Mouse (Mus musculus): ENCODE data around the gene Cacna1c.

Gene Cacna1c

DNA sequence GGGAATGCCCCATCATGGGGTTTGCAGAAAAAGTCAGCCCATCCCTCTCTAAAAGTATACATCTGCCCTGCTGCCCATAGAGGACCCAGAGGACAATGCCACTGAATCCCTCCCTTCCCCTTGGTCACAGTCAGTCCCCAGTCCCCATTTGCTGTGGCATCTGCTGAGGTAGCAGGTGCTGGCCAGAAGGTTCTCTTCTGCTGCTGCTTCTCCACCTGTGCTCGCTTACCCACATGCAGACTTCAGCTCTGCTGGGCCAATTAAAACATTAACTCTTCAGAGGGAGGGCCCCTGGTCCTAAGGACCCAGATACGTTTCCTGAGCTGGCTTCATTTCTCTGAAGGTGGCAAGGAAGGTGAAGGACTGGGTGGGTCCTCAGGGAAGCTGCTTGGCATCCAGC lies 272.3 kb downstream of the Cacna1c start:
- no peak for DNase-seq (ENCODE audit: low read depth, low spot score)

DNA sequence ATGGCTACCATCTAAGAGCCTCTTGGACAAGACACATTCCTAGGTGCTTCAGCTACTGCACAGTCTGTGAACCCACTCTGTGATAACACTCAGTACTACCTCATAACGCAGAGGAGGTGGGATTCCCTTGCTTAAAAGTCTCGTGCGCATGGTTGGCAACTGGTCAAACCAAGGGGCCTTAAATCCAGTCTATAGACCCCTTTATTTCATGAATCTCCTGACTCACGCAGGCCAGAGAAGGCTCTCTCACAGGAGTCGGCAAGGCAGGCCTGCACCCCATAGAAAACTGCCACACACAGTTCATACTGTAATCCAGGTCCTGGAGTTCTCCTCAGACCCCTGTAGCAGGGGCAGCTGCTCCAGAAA lies 273.0 kb downstream of the Cacna1c start:
- no peak for DNase-seq (ENCODE audit: low read depth, low spot score)

DNA sequence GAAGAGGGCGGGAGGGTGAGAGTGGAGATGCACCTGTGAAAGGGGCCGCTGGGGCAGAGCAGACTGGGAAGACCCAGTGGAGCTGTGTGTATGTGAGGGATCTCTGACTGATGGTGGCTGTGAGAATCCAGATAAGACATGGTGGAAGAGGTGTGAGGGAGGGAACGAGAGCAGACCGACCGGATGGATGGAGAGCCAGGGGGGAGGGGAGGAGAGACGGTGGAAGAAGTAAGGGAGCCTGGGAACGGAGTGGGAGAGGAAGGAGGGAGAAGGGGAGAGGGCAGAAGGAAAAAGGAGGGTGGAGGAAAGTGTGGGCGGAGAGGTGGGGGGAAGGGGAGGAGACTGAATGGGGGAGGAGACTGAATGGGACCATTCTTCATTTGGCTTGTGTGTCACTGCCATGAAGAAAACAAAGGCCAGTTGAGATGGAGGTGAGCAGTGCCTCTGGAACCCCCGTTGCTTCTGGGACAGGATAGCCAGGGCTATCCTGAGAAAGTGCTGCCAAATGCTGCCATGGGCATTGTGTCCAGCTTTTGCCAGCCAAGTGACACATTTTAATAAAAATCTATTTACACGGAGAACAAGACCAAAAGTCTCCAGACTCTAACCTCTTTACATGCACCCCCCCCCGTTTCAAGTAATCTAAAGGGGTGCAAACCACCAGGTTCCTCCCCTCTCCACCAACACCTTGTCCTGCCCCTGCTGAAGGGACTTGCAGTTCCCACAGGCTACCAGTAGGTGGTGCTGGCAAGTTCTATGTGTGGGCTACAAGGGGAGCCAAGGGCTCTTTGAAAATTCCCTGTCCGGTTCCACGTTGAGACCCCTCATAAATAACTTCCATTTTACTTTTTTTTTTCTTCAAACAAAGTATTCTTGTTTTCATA lies 273.6 kb downstream of the Cacna1c start:
- DNase-seq (ENCODE audit: low read depth, low spot score): peak; percentile 38

DNA sequence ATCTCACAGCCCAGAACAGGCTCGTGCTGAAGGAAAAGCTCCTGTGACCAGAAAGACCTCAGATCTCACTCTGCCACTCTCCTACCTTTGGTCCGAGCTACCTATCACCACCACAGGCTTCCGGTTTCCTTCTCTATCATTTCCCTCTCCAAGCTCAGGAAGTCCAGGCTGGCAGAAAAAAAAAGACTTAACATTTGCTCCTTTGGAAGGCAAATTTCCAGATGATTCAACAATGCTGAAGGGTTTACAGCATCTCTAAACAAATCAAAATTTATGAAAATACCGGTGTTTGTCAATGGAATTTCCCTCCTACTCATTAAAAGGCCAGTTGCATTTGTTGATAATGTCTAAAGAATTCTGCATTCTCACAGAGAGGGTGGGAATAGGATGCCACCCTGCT lies 288.0 kb downstream of the Cacna1c start:
- DNase-seq (ENCODE audit: low read depth, low spot score): no peak

DNA sequence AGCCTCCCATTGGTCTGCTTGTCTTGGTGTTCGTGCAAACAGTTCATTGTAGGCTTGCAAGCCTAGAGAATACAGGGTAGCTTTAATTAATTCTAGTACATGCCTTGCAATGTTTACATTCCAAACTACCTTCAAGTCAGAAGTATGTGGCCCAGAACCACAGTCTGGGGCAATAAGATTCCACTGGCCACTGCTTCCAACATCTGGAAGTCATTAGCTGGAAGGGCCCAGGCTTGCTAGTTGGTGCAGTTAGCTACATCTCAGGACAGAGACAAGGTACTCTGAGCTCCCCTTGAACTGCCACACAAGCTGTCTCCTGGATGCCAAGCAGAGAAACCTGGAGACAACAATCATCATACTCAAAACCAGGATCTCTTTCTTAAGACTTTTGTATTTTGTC lies 288.5 kb downstream of the Cacna1c start:
- DNase-seq (ENCODE audit: low read depth, low spot score): no peak

DNA sequence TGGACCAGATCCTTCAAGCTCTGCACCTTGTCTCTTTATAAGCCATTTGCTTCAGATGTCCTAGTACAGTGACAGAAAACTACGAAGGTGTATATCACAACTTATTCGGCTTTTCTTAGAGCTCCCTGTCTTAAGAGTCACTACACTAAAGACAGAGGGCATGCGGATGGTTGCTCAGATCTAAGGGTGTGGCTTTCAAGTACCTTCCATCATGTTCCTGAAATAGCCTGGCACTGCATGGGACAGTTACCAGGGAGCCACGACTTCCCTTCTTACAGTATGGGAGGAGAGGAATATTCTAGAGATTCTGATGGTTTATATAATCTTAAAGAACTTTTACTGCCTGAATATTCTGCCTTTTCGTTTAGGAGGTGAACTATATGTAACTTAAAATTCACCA lies 289.3 kb downstream of the Cacna1c start:
- no peak for DNase-seq (ENCODE audit: low read depth, low spot score)

DNA sequence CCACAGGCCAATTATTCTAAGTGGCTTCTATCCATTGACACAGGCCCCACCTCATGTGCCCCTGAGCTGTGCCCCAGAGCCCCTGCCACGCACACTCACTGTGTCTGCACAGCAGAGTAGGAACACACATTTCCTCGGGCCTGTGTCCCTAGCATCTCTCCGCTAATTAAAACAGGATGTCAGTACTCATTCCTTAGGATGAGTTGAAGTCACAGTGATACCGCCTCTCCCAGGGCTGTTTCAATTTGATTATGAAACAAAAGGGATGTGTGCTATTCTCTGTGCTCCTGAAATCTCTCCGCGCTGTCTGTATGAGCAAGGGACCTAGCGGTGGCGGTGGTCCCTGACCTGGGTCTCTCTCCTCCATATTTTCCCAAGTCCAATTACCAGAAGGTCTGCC lies 296.5 kb downstream of the Cacna1c start:
- no peak for DNase-seq (ENCODE audit: low read depth, low spot score)

DNA sequence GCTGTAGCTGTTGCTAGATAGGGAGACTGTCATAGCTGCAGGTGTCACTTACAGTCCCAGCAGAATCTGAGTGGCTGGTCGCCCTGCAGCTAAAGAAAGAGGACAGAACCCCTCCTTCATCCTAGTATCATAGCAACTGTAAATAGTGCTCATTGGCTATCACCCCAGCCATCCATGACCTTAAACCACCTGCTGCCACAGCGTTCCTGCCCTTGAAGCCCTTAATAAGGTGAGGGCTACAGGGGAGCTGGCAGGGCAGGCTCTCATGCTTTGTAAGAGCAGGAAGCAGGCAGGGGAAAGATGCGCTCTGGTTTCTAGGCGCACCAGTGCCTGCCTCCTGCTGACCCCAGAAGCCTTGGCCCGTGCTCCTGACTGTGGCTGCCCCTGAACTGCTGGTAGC lies 299.1 kb downstream of the Cacna1c start:
- no peak for DNase-seq (ENCODE audit: low read depth, low spot score)

DNA sequence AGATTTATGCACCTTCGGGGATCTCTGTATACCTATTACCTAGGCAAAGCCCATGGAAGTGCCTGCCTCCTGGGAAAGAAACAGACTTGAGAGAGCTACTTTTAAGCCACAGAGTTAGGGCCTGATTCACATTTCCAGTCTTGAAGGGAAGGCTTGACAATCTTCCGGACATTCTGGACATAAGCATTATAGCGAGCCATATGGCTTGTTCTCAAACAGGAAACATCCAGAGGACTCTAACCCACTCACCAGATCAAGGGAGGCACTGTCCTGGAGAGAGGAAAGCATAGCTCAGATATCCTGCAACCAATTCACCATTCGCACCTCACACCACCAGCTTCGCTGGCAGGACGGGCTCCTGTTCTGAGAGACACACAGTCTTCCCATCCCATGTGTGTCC lies 302.2 kb downstream of the Cacna1c start:
- DNase-seq (ENCODE audit: low read depth, low spot score): no peak

DNA sequence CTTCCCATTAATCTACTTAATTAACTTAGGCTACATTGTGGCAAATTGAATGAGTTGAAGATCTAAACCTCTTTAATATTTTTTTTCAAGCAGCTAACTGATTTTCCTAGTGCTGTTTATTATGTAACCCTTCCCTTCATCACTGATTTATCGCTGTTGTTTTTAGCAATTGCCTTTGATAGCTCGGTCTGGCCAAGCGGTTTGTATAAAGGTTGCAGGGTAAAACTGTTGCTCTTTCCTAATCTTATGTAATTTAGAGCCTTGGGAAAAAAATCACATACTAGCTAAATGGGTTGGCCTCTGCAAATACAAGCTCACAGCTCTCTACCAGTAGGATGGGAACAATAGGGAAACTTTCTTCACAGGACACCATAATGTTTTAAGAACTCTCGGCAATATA lies 306.8 kb downstream of the Cacna1c start:
- DNase-seq (ENCODE audit: low read depth, low spot score): no peak

DNA sequence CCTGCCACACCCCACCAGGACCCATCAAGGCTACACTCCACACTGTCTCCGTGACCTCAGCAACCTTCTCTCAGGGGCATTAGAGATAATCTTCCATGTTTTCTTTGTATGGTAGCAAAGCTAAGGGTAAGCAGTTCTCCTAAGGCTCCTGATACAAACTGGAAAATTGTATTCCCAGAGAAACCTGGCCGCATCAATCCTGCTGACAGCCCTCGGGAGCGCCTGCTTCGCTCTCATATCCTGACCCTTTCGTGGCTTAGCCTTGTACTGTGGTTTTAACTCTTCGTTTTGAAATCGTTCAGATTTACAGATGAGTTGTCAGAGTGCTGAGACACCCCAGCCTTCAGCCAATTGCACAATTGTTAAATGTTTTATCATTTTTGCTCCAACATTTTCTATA lies 309.2 kb downstream of the Cacna1c start:
- no peak for DNase-seq (ENCODE audit: low read depth, low spot score)

DNA sequence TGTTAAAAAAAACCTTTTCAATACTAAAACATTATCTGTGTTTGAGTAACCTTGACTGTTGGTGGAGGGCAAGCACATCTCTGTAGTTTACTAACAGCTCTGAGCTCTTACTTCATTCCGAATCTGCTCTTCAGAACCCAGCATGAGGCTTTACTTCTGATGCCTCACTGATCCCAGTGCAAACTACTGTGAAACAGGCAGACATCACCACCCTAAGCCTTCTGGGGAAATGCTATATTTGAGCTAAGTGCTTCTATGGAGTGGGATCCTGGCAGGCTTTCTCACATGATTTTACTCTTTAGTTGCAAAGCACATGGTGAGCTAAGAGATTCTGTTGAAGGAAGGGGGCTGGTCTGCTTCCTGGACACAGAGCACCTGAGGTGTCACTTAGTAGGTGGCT lies 311.3 kb downstream of the Cacna1c start:
- no peak for DNase-seq (ENCODE audit: low read depth, low spot score)

DNA sequence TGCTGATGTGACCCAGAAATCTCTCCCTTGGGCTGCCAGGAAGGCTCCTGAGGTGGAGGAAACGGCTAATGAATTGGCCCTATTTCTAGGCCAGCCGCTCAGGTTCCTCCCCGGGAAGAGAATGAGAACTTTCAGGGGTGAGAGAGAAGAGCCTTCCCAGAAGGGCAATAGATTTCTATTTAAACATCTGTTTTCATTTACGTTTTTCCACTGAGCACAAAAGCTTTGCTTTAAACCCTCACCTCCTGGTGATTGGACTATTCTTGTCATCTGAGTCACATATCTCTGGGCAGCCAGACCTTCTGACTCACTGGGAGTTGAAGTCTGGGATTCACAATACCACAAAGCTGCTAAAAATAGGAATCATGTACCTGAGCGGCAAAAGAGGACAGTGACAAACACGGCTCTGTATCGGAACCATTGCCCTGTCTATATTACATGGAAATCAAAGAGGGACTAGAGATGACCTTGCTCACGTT lies 312.1 kb downstream of the Cacna1c start:
- DNase-seq (ENCODE audit: low read depth, low spot score): no peak

DNA sequence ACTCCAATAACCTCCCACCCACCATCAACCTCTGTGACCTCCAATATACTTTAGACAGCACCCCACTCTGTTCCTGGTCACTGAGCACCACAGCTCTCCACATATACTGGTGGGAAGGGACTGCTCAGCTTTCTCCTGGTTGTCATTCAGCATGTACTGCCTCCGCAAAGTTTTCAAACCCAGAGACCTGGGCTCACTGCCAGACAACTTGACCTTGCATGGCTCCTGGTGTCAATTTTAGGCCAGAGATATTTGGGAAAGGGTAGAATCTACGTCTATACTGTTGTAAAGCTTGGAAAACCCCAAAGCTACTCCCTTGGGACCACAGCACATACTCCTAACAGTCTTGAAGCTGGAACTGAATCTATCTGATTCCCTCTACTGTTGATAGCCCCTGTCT lies 320.0 kb downstream of the Cacna1c start:
- no peak for DNase-seq (ENCODE audit: low read depth, low spot score)

DNA sequence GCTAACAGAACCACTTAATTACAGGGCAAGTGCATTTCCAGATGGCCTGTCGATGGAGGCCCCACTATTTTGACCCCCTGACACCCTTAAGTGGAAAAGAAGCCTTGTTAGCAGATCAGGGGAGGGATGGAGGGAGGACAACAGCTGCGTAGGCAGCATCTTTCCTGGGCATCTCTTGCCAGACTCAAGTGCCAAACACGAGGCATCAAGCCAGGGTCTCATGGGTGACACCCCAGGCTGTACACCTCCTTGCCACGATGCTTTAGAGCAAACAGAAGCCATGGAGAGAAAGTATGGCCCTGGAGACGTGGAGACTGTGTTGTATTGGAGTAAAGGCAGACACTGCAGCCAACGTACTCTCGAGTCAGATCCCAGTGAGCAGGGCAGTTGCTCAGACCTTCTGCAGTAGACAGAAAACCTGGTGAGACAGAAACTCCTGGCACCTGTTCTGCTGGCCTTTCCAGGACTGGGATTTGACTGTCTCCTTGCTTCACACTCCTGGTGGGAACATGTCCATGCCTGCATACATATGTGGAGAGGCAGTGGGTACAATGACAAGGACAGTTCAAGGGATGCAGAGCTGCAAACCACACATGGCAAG lies 325.9 kb downstream of the Cacna1c start:
- no peak for DNase-seq (ENCODE audit: low read depth, low spot score)

DNA sequence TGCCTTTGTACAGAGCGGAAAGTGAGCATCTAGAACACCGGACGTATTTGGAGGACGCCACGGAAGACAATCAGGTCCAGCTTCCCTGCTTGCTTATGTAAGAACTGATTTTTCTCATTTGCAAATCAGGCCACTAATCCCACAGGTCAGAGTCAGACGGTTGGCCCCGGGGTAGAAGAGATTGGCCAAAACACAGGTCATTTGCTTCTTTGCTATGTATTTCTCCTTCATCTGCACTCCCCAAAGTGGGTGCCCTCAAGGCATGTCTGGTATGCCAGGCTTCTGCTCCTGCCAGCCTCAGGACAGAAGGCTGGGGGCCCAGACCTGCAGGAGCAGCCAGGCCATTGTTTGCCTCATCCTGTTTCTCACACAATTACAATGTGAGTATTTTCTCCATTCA lies 328.8 kb downstream of the Cacna1c start:
- no peak for DNase-seq (ENCODE audit: low read depth, low spot score)

DNA sequence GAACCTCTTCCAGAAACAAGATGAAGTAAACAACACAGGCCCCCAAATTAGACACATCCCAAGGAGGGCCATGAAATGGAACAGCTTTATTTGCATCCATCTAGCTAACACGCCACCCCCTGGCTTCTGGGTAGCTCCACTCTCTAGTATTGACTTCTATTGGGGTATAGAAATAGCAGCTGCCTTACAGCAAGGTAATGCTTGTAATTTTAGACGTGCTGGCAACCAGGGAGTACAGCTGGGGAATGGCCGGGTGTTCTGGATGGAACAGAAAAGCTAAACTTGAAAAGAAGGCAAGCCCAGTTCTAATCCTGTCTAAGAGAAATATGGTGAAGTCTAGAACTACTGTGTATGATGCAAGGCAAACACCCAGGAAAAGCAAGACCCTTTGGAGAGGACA lies 329.3 kb downstream of the Cacna1c start:
- no peak for DNase-seq (ENCODE audit: low read depth, low spot score)

DNA sequence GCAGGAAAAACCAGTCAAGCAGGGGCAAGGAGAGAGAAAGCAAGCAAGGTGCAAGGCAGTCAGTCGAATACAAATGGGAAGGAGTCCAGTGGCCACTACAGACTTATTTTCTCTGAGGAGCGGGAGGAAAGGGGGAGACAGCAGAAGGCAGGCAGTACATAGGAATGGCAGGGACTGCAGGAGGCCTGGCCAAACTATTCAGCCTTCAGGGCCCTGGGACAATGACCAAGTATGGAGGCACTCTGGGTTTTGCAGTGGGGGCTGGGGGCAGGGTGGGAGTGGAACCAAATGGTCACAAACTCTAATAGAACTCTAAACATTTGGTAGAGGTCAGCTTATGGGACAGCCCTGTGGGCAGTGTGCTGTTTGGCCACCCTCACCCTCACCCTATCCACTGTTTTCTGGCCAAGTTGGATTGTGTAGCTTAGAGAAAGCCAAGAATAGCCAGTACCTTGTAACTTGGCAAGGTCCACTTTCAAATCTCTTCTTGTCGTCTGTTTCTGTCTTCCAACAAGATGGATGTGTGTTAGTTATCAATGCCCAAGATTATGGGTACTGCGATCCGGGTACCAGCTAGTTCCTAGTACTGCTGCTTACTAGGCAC lies 330.3 kb downstream of the Cacna1c start:
- no peak for DNase-seq (ENCODE audit: low read depth, low spot score)

DNA sequence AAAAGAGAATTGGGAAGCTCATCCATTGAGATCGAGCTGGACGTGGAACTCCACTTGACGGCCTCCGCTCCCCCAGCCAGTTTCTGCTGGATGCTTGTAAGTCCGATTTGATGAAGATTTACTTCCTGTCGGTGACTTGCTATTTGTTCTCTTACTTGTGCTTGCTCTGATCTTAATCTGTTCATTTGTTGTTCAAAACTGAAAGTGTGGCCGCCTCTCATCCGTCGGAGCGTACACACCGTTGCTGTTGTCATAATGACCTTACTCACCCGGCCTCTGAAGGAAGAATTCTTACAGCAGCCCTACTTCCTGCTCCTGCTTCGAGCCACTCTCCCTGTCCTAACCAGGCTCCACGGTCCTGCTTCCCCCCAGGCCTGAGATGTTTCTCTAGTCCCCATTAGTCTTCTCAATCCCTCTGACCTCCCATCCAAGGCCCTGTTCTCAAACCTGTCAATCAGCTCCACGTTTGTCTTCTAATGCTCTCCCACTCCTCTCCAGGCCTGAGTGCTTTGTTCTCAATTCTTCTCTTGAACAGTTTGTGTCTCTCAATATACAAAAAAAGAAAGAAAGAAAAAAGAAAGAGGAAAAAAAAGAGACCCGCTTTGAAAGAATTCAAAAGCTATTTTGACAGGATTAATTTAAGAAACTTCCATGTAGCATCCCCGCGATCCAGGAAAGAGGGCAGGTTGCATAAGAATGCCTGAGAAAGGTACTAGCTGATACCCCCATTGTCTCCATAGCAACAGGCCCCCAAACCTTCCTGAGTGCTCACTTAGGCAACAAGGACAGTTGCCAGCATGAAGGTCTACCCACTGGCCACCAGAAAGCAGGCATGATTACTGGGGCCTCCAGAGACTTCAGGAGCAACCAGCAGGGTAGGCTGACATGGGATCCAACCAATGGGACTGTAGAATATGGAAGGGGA lies 331.3 kb downstream of the Cacna1c start:
- DNase-seq (ENCODE audit: low read depth, low spot score): no peak

DNA sequence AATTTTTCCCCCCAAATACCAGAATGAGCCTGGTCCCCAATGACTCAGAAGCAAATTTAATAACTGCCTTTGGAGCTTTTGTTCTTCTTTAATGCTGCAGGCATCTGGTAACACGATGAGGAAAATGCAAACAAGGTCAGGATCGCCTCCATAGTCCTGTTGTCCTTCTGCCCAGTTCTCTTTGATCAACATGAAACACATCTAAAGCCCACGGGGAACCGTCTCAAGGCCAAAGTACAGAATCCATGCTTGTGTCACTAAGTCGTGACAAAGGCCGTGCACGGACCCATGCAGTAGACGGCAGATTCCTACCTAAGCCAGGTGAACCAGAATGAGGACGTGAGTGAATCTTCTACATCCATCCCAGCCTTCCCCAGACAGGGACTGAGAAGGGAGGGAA lies 333.5 kb downstream of the Cacna1c start:
- DNase-seq (ENCODE audit: low read depth, low spot score): no peak

DNA sequence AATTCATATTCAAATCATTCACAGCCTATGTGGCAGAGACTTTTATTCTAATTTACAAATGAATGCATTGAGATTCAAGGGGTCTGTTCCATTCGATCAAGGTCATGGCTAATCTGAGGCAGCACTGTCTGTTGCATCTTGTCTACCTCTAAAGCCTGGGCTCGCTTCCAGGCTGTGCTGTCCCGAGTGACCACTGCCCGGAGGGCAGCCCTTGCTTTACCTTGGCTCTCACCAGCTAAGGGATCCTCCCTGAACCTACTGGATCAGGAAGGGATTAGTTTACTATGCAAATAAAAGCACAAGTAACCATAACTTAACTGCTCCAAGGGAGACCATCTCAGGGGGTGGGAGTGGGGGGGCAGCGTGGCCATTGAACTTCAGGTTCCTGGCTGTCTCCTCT lies 334.1 kb downstream of the Cacna1c start:
- DNase-seq (ENCODE audit: low read depth, low spot score): no peak

DNA sequence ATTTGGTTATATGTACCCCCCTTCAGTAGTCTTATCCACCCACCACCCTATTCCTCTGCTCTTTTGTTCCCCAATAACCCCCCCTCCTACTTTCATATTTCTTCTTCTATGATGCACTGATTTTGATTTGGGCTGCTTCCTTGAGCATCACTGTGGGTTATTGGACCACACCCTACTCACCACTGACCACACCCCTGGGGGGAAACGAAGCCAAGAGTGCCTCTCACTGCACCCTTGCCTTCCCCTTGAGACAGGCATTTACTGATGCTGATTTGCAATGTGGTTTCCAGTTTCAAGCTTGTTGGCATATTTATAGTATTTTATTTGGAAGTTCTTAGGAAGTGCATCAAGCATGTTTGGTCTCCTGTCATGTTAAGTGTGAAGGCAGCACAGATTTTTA lies 337.8 kb downstream of the Cacna1c start:
- DNase-seq (ENCODE audit: low read depth, low spot score): no peak
